Mouse (Mus musculus) liver, adult 2 months (tissue): ENCODE measurements around the gene Cdc34. TPM values are rescaled to one million over a fixed set of nuclear protein-coding genes. Genes with fewer than 3 reads are reported as not detected.

ENCODE experiments used
- DNase-seq: peaks from one replicate; pipeline ENCODE4 v3.0.0-alpha.2; 2011; ENCODE audit warnings: low read depth, low spot score; ENCODE audit errors: extremely low read depth
- H3K27ac ChIP-seq: fragments of 200-500 bp; replicated peaks from 2 replicates; pipeline ENCODE4 v1.5.1; 2012; ENCODE audit warnings: low read depth, mild to moderate bottlenecking, control low read depth, inconsistent platforms, low read length; ENCODE audit not compliant: insufficient read depth
- H3K27me3 ChIP-seq: fragments of 200-500 bp; 2 replicates; pipeline ENCODE4 v1.6.1; 2012; ENCODE audit warnings: mild to moderate bottlenecking, moderate library complexity, low read length, inconsistent platforms; ENCODE audit not compliant: control insufficient read depth, insufficient read depth
- H3K36me3 ChIP-seq: fragments of 200-500 bp; 2 replicates; pipeline ENCODE4 v1.6.1; 2012; ENCODE audit warnings: low read length, inconsistent platforms; ENCODE audit not compliant: control insufficient read depth, insufficient read depth
- H3K4me1 ChIP-seq: fragments of 200-500 bp; 2 replicates; pipeline ENCODE4 v1.6.1; 2011; ENCODE audit warnings: low read length; ENCODE audit not compliant: control insufficient read depth, insufficient read depth
- H3K4me3 ChIP-seq: fragments of 200-500 bp; 2 replicates; pipeline ENCODE4 v1.5.1; 2011; ENCODE audit warnings: low read depth, mild to moderate bottlenecking, control low read depth, low read length, moderate library complexity; ENCODE audit not compliant: insufficient read depth
- H3K79me2 ChIP-seq: fragments of 200-500 bp; 2 replicates; pipeline ENCODE4 v1.6.1; 2012; ENCODE audit warnings: inconsistent platforms, mild to moderate bottlenecking, low read length, moderate library complexity; ENCODE audit not compliant: control insufficient read depth, insufficient read depth
- H3K9ac ChIP-seq: fragments of 200-500 bp; 2 replicates; pipeline ENCODE4 v1.6.1; 2012; ENCODE audit warnings: low read depth, mild to moderate bottlenecking, control low read depth, inconsistent platforms, low read length
- CTCF ChIP-seq: fragments of 200-500 bp; IDR thresholded peaks from 2 replicates; pipeline ENCODE4 v1.5.1; 2011; ENCODE audit warnings: low read depth, low read length, control low read depth
- POLR2A ChIP-seq: fragments of 200-500 bp; IDR thresholded peaks from 2 replicates; pipeline ENCODE4 v1.6.1; 2011; ENCODE audit warnings: low read length, control low read depth; ENCODE audit not compliant: insufficient read depth; ENCODE audit errors: extremely low read depth
- WGBS: fragments of 180-500 bp; shearing (Covaris S2); methylation state at CpG from one replicate; pipeline ENCODE4 v1.1.7; 2018; 5-methylcytosine and 5-hydroxymethylcytosine counted together
- polyA plus RNA-seq: library from polyadenylated mRNA; depleted of rRNA; stranded (reverse); fragments of >200 nt; gene quantifications from 2 replicates; pipeline ENCODE4 v1.2.3, GENCODE M21; 2012
- total RNA-seq: library from RNA; depleted of rRNA; stranded (reverse); fragments of >200 nt; gene quantifications from 2 replicates; pipeline ENCODE4 v1.2.3, GENCODE M21; 2014

Cdc34 gene
- total and polyA plus RNA-seq, 2 experiments = 82.1 to 215 TPM

GRCm38 (mm10) chr10:79684770-79685600 lies 3.0 kb downstream of the Cdc34 start:
- Histone ChIP-seq H3K4me1 (peaks cover 22% of the 10 kb centered on the region), H3K36me3 (peaks cover 18% of the 10 kb centered on the region), H3K27ac (peak overlapping the region; percentile 85), H3K79me2 (peaks cover 23% of the 10 kb centered on the region; the same call in 1 of the 2 replicates), H3K4me3 (no peak overlapping the region), H3K27me3 (no peaks in the 10 kb centered on the region), H3K9ac (no peak overlapping the region)
- TF ChIP-seq POLR2A (no peak), CTCF (no peak)
- WGBS = 93% methylated on average over 25 of the region's 25 CpGs
- DNase-seq = no peak

- no peak overlapping the region for H3K27ac ChIP-seq
- no peak overlapping the region for H3K4me3 ChIP-seq
- no peak overlapping the region for H3K9ac ChIP-seq
- peaks cover 18% of the 10 kb centered on the region for H3K36me3 ChIP-seq
- 94% methylated on average over 2 of the region's 2 CpGs for WGBS
- peaks cover 16% of the 10 kb centered on the region for H3K4me1 ChIP-seq
- DNase-seq = no peak
- peaks cover 23% of the 10 kb centered on the region; the same call in 1 of the 2 replicates for H3K79me2 ChIP-seq
- no peak for TF ChIP-seq CTCF
- TF ChIP-seq POLR2A = no peak
- no peaks in the 10 kb centered on the region for H3K27me3 ChIP-seq
Measured at GRCm38 (mm10) chr10:79686219-79686618, 4.2 kb downstream of the Cdc34 start.

- 95% methylated on average over 1 of the region's 1 CpGs for WGBS
- no peak overlapping the region for H3K4me3 ChIP-seq
- H3K4me1 ChIP-seq = peaks cover 16% of the 10 kb centered on the region
- no peak for DNase-seq
- no peak overlapping the region for H3K9ac ChIP-seq
- no peaks in the 10 kb centered on the region for H3K27me3 ChIP-seq
- H3K36me3 ChIP-seq = peaks cover 18% of the 10 kb centered on the region
- H3K79me2 ChIP-seq = peaks cover 23% of the 10 kb centered on the region; the same call in 1 of the 2 replicates
- TF ChIP-seq CTCF = no peak
- no peak for TF ChIP-seq POLR2A
- no peak overlapping the region for H3K27ac ChIP-seq
Measured at GRCm38 (mm10) chr10:79686691-79687090, 4.7 kb downstream of the Cdc34 start.

GRCm38 (mm10) chr10:79687513-79687912 lies 5.5 kb downstream of the Cdc34 start:
- H3K36me3 ChIP-seq = peaks cover 18% of the 10 kb centered on the region
- no peak for TF ChIP-seq POLR2A
- peaks cover 18% of the 10 kb centered on the region; the same call in 1 of the 2 replicates for H3K79me2 ChIP-seq
- no peak overlapping the region for H3K27ac ChIP-seq
- 96% methylated on average over 6 of the region's 6 CpGs for WGBS
- no peak overlapping the region for H3K9ac ChIP-seq
- DNase-seq = no peak
- H3K4me1 ChIP-seq = peaks cover 16% of the 10 kb centered on the region
- H3K4me3 ChIP-seq = no peak overlapping the region
- no peaks in the 10 kb centered on the region for H3K27me3 ChIP-seq

- Histone ChIP-seq H3K4me1 (peaks cover 9% of the 10 kb centered on the region), H3K79me2 (peaks cover 8% of the 10 kb centered on the region; the same call in 1 of the 2 replicates), H3K4me3 (no peak within 1 kb of the TSS), H3K27ac (no peak within 1 kb of the TSS), H3K27me3 (no peaks in the 10 kb centered on the region), H3K36me3 (peaks cover 18% of the 10 kb centered on the region), H3K9ac (no peak within 1 kb of the TSS)
- 82% methylated on average over 4 of the region's 4 CpGs for WGBS
- DNase-seq = no peak
- TF ChIP-seq CTCF (no peak), POLR2A (no peak)
Measured at GRCm38 (mm10) chr10:79688720-79689119, 6.7 kb downstream of the Cdc34 start, which contains the start of gene Gzmm. TSS of gene Gzmm (plus strand) at chr10:79689020.

- no peak for DNase-seq
- Histone ChIP-seq H3K27me3 (no peaks in the 10 kb centered on the region), H3K36me3 (peaks cover 18% of the 10 kb centered on the region), H3K79me2 (peaks cover 8% of the 10 kb centered on the region; the same call in 1 of the 2 replicates), H3K4me3 (no peak overlapping the region), H3K27ac (no peak overlapping the region), H3K9ac (no peak overlapping the region), H3K4me1 (peaks cover 5% of the 10 kb centered on the region; the same call in 1 of the 2 replicates)
- WGBS = 94% methylated on average over 3 of the region's 3 CpGs
- TF ChIP-seq CTCF = no peak
- no peak for TF ChIP-seq POLR2A
Measured at GRCm38 (mm10) chr10:79689178-79689577, 7.2 kb downstream of the Cdc34 start.
